Mouse (Mus musculus): ENCODE results near the gene Ndufs6.
A peak's percentile ranks its signal among the peaks of the same experiment; 100 is the strongest.

Ndufs6 gene

DNA sequence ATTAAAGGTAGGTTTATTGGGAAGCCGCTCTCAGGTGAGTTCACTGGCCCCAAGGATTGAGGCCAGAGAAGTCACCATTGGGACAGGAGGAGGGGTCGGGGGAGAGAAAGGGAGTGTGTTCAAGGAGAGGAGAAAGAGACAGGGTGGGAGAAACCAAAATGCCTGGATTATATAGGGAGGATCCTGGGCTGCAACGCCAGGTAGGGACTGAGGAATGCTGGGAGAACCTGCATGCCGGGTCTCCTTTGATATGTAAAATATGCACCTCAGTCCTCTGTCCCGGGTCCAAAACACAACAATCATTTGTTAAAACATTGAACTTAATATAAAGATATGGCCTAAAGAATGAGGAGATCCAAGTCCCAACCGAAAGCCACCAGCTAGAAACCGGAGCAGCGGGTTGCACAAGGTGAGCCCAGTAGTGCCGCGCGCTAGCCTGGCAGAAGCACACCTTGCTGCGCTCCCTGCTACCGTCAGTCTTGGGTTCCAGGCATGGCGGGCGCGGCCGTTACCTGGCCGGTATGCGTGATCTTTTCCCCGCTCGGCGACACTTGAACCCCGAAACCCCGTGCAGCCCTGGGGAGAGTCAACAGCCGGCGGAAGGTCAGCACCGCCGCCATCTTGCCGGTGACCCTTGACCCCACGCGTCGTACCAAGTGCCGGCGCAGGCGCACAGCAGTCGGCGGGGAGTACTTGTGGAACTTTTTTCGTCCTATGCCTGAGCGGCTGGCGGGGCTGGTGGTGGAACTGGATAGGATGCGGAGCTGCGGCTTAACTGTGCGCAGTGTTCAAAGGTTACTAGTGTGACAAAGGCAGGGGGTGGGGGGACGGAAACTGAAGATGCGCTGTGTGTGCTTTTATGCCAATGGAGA, at the start of gene Ndufs6, which contains the start of gene Mrpl36:
Gene Ndufs6 (minus strand): TSS at position 716 of the 872 bp plus-strand sequence.
Gene Mrpl36 (plus strand): TSS at position 687 of the 872 bp plus-strand sequence.
- peak; percentile 94 for DNase-seq (ENCODE audit: low spot score)

GRCm38 (mm10) chr13:73377637-73378036, 49.3 kb upstream of the Ndufs6 start:
- no peak for DNase-seq (ENCODE audit: low spot score)

DNA sequence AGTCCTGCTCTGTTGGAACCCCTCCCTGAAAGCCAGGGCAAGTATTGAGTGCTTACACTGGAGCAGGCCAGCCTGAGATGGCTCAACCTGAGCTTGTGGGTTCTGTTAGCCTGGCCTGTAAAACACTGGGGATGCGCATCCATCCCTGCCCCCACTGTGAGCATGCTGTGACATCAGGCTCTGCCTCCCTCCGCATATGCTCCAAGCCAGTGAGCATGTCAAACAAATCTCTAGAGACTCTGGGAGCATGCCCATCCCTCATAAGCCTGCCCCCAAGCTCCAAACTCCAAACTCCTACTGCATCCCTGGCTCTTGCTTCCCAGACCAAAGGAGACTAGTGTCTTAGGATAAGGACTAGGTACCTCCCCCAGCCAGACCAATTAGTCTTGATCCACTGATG, 46.3 kb upstream of the Ndufs6 start:
- no peak for DNase-seq (ENCODE audit: low spot score)

GRCm38 (mm10) chr13:73373367-73373766, 45.0 kb upstream of the Ndufs6 start:
- no peak for DNase-seq (ENCODE audit: low spot score)

DNA sequence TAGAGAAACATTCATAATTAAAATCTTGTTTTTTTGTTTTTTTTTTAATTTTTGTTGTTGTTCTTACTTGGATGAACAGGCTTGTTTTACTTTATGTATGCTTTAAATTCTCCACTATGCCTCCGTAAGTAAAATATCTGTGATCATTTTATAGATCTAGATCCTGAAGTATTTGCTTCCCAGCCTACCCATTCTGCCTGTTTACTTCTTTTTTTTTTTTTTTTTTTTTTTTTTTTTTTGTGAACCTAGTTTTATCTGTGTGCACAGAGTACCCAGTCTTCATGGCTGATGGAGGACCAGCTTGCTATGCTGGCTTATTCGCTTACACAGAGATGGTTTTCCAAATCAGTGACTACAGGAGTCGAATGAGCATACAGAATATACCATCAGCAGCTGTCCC, 28.8 kb upstream of the Ndufs6 start:
- DNase-seq (ENCODE audit: low spot score), result no peak

DNA sequence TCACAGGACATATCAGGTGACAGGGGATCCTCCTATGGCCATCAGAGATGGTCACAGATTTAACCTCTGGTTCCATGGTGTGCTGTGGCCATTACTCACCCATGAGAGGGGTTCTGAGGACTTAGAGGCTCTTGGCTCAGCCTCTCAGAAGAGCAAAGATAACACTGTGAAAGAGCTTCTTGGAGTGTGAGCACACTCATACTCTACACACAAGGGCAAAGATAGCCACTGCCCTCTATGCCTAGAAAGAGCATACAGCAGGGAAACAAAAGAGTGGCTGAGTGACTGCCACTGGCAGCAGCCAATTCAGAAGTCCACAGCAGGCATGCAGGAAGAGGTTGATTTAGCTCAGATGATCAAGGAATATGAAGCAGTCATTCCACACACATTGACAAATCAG, 24.1 kb upstream of the Ndufs6 start:
- no peak for DNase-seq (ENCODE audit: low spot score)

GRCm38 (mm10) chr13:73351910-73352309, 23.6 kb upstream of the Ndufs6 start:
- DNase-seq (ENCODE audit: low spot score), result no peak

DNA sequence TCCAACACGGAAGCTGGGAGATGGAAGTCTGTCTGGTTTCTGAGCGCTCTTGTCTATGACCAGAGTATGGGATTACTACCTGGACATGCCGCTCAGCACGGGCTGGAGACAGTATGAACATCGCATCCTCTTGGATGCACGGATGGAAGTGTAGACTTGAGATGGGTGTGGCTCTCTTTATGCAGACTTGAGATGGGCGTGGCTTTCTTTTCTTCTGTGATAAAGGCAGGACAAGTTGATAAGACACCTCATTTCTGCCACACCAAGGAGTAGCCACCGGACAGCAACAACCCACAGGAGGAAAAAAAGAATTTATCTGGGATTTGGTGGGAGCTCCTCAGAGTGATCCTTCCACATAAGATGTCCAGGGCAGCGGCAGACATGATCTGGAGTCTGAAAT, 22.4 kb upstream of the Ndufs6 start:
- DNase-seq (ENCODE audit: low spot score), result no peak

DNA sequence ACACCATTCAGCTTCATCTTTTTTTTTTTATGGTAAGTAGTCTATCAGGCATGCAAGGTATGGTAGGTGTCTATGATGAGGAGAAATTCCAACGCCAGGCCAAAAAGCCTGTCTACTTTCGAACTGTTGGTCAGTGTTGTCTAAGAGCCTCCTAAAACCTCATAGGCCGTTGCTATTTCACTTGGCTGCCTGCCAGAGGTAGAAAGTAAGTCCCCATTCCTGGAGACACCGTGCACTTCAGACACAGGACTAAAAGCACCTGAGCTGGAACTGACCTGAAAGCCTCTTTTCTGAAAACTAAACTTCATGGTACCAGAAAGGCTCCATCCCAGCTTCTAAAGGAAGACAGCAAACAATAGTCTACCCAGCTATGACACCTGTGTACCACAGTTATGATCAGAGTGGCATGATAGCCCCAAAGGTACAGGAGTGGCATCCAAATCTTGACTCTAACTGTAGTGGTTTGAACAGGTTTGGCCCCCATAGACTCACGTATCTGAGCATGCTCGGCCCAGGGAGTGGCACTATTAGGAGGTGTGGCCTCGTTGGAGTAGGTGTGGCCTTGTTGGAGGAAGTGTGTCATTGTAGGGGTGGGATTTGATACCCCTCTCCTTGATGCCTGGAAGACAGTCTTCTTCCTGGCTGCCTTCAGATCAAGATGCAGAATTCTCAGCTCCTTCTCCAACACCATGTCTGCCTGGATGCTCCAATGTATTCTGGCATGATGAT, 19.7 kb upstream of the Ndufs6 start:
- DNase-seq (ENCODE audit: low spot score), result no peak

GRCm38 (mm10) chr13:73347171-73347570, 18.8 kb upstream of the Ndufs6 start:
- no peak for DNase-seq (ENCODE audit: low spot score)

GRCm38 (mm10) chr13:73346743-73347142, 18.4 kb upstream of the Ndufs6 start:
- no peak for DNase-seq (ENCODE audit: low spot score)

DNA sequence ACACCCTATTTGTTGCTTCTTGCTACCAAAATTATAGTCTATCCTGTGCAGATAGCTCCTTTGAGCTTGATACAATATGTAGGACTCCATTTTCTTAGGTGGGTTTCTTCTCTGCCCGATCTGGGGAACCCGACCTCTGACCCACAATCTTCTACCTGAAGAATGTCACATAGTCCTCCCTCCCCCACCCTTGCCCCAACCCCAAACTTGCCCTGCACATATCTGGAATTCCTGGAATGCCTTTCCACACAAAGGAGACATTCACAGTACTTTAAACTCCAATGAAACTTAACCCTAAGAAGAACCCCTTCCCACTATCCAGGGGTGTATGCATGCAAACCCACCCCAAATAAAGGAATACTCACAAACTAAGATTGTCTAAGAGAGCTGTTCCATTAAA, 17.8 kb upstream of the Ndufs6 start:
- no peak for DNase-seq (ENCODE audit: low spot score)

DNA sequence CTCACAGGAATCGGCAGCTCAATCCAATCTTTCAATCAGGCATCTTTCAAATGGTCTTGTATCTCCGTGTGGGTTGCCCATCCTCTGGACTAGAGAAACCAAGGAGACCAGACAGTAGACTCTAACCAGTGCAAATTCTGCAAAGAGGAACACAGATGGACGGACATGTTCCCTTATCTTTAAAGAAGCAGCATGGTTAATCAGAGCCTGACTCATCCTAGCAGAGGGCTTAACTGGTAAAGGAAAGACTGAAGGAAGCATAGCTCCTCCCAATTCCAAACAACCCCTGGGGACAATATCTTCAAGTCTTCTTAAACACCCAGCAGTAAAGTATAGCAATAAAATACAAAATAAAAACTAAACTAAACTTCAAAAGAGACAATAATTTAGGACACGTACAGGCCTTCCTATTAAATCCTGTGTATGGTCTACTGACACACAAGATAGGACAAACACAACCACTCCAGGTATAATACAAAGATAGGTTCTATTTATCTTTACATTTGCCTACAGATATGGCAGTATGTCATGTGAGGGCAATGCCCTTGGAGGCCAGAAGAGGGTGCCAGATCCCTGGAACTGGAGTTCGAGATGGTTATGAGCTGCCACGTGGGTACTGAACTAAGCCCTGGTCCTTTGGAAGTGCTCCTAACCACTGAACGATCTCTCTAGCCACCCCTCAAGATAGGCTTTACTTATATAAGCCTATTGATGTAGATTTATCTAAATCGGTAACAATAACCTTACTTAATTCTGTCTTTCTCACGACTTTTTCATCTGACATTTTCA, 17.0 kb upstream of the Ndufs6 start:
- no peak for DNase-seq (ENCODE audit: low spot score)

DNA sequence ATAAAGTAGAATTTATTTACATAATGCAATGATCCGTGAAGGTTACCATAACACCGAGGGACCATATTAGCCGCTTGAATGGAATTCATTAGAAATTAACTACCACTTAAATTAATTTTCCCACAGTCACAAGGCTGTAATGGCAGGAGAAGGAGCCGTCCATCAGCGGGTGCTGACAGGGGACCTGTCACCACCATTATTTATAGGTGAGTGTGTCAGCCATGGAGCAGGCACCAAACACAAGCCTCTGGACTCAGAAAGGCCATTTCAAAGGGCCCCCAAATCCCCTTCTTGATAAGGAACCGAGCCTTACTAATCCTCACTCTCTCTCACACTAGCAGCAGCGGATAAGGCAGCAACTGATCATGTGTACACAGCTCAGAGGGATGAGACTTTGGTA, 8.4 kb upstream of the Ndufs6 start:
- DNase-seq (ENCODE audit: low spot score), result no peak

GRCm38 (mm10) chr13:73331736-73332135, 3.4 kb upstream of the Ndufs6 start:
- no peak for DNase-seq (ENCODE audit: low spot score)

DNA sequence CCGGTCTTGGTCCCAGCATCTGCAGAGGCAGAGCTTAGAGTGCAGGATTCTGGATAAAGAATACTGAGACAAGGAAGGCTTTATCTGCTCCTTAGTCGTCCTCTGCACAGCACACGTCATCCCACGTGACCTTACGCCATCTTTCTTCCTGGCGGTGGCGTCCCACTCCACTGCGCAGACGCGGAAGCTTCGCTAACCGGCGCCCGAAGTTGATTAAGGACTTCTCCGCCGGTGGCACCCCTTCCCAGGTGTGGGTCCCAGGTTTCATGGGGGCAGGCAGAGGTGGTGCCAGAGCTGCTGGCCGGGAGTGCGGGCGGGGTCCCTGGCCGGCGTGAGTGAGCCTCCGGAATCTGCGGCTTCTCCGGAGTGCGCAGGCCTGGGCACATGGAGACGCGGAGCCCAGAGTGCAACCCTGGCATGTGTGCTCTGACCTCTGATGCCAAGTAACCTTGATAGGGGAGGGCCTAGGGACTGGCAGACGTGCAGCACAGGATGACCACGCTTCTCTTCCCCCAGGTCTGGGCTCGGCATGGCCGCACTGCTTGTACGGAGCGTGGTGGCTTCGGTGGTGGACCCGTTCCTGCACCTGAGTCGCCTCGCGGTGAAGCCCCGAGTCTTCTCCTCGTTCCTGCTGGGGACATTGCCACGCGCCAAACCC, 2.6 kb upstream of the Ndufs6 start:
- peak; percentile 90 for DNase-seq (ENCODE audit: low spot score)

DNA sequence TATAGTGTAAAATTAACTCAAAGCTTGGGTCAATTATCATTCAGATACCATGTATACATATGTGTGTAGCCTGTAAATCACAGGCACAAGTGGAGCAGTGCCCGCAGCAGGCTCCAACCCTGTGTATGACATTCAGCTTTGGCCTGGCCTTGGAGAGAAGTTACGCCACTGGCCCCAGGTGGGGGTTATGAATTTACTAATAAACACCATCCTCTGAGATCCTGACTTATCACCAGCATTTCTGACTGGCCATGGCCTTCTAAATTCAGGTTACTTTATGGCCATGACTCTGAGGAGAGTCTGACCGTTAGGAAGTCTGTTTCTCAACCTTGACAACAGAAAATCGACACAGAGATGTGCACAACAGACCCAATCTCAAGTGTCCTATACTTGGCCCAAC, 4.9 kb downstream of the Ndufs6 start:
- DNase-seq (ENCODE audit: low spot score), result no peak

DNA sequence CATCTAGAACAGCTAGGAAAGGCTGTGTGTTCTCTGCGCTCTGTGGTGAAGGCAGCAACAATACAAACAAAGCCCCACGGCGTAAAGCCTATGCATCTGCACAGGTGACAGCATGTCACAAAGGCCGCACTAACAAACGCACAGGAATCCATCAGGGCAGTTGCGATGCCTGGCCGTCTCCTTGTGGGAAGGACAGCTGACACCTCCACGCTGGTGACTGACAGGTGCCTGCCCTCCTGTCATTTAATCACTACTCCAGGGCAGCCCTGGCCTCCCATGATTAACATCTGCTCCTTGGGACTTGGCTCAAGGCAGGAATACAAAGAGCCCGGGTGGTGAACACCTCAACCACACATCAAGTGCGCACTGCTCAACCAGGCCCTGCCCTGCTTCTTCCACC, 5.7 kb downstream of the Ndufs6 start:
- DNase-seq (ENCODE audit: low spot score), result no peak

GRCm38 (mm10) chr13:73320048-73320447, 8.3 kb downstream of the Ndufs6 start:
- no peak for DNase-seq (ENCODE audit: low spot score)

DNA sequence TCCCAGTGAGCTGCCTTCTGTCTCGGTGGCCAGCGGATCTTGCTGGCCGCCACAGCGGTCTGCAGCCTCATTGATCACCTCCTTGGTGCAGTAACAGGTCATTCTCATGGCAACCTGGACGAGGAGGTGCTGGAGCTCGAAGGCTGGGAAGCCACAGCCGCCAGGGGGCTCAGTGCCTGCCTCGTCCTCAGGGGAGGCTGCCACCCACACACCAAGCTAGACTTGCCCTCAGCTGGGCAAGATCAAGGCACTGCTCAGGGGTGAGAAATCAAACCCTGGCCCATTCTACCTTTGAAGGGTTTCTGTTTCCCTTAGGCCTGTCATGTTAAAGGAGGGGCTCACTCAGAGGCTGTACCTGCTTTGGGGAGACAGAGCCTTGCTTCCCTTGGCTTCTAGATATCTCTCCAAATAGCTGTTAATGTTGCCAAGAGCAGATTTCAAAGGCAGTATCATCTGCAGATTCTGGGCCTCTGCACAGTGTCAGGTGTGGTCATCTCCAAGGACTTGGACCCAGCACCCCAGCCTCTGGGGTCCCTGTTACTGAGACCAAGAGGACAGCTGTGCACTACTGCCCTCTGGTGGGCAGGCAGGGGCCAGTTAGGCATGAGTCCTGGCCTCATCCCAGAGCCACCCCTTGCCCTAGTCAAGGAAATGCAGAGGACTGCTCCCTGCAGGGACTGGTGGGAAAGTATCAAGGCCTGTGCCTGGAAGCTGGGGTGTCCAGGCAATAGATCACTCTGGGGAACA, 18.0 kb downstream of the Ndufs6 start:
- no peak for DNase-seq (ENCODE audit: low spot score)

DNA sequence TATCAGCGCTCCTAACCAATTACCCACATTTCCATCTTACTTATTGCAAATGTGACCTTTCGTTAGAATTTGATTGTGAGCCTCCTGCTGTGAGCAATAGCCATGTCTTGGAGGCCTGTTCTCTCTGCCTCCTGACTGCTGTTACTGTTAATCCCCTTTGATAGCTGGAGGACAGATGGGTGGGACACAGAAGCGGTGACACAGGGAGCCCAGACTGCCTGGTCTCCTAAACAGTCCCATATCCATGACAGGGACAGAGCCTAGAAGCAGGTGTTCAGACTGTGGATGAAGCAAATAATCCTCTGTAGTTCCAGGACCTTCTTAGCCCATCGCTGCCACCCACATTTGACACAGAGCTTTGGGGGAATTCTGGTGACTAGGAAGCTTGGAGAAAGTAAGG, 21.9 kb downstream of the Ndufs6 start:
- no peak for DNase-seq (ENCODE audit: low spot score)

Data from lung, postnatal 25 days (tissue).